Mouse (Mus musculus): ENCODE measurements around the gene Nr2f1. TPM values are rescaled to one million over a fixed set of nuclear protein-coding genes. Genes with fewer than 3 reads are reported as not detected.

Nr2f1 gene
- total and polyA plus RNA-seq, 3 experiments, result not detected

DNA sequence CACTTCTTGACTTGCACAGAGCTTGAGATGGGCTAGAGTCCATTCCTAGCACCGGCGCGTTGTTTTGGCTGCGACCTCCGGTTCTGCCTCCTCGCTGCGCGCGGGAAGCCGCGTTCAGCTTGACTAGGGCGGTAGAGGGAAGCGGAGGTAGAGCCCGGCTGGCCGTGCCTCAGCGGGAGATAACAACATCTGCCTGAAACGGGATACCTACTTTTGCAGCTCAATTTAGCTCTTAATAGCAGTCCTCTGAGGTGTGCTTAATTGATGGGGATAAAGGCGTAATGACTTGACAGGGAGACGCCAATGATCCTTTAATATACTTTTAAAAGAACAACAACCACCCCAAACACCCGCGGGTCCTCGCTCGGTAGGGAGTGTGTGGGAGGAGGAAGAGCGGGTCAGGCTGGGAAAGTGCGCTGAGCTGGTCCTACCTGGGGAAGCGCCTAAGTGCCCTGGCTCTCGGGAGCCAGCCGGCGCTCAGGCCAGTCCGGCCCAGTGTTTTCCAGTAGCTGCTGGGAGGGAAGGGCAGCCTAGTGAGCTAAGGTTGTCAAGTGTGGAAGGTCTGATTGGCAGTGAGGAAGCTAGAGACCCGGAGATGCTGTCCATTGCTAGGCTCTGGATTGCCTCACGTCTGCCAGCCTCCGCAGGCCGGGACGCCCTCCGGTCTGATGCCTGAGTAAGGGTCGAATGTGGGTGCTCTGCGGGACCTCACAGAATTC is 10.6 kb upstream of the Nr2f1 start:
- no peak overlapping the region for H3K9ac ChIP-seq (ENCODE audit: insufficient read depth, low read depth)
- no peaks in the 10 kb centered on the region for H3K79me2 ChIP-seq (replicated peaks; ENCODE audit: control insufficient read depth, extremely low read depth, insufficient read depth, poor library complexity, severe bottlenecking)
- no peak overlapping the region for H3K4me3 ChIP-seq (replicated peaks in 1 of 3; ENCODE audit: low read depth in 2 of 3, low read length in 2 of 3, poor library complexity in 1 of 3)
- H3K9me3 ChIP-seq (replicated peaks; ENCODE audit: low read length), result no peaks in the 10 kb centered on the region
- in situ Hi-C loops (cut with MboI; ENCODE audit: low pct_ligation_motif_present, low pct_unique_long_range_greater_than_20kb, low sequenced_read_pairs) (no loop called here), dilution Hi-C loops (cut with MboI; ENCODE audit: extremely low pct_ligation_motif_present, extremely low pct_unique_long_range_greater_than_20kb, low sequenced_read_pairs) (no loop called here)
- DNase-seq (ENCODE audit: extremely low read depth), result no peak
- no peaks in the 10 kb centered on the region for H3K27me3 ChIP-seq (replicated peaks)
- H3K4me1 ChIP-seq (ENCODE audit: control insufficient read depth in 1 of 2, insufficient read depth in 2 of 2), result peaks cover 0 to 4% of the 10 kb centered on the region in 2 experiments; a peak in 1 of 4 replicates
- H3K4me2 ChIP-seq (ENCODE audit: insufficient read depth, low read depth, poor library complexity, severe bottlenecking), result no peak overlapping the region
- H3K27ac ChIP-seq (ENCODE audit: insufficient read depth, low read depth), result no peak overlapping the region
- TF ChIP-seq EP300 (IDR thresholded peaks at IDR 0.05; ENCODE audit: low read length) (no peak), ELF1 (IDR thresholded peaks at IDR 0.05; ENCODE audit: low read depth, low read length) (no peak), ZNF384 (IDR thresholded peaks at IDR 0.05; ENCODE audit: low read depth, low read length) (no peak), IRF4 (IDR thresholded peaks at IDR 0.05; ENCODE audit: low read depth, low read length) (no peak), PAX5 (IDR thresholded peaks at IDR 0.05; ENCODE audit: low read length) (no peak), ZKSCAN1 (IDR thresholded peaks at IDR 0.05; ENCODE audit: borderline replicate concordance, low read depth, low read length) (no peak), E2F4 (IDR thresholded peaks at IDR 0.05; ENCODE audit: insufficient replicate concordance, low read depth, low read length) (no peak), MAX (IDR thresholded peaks at IDR 0.05; ENCODE audit: low read length) (no peak), CHD1 (IDR thresholded peaks at IDR 0.05; ENCODE audit: low read depth, low read length) (no peak), MAZ (IDR thresholded peaks at IDR 0.05; ENCODE audit: low read depth, low read length) (no peak), UBTF (IDR thresholded peaks at IDR 0.05; ENCODE audit: low read depth, low read length) (no peak), MYC (IDR thresholded peaks at IDR 0.05; ENCODE audit: low read depth, low read length) (no peak), TBP (conservative IDR thresholded peaks at IDR 0.05; ENCODE audit: low read depth, low read length) (no peak), CTCF (conservative IDR thresholded peaks at IDR 0.05 in 1 of 2, IDR thresholded peaks at IDR 0.05 in 1 of 2; ENCODE audit: low read depth in 2 of 2, low read length in 2 of 2) (no peak), TCF12 (IDR thresholded peaks at IDR 0.05; ENCODE audit: low read depth, low read length) (no peak), SIN3A (IDR thresholded peaks at IDR 0.05; ENCODE audit: low read length) (no peak)
- no peaks in the 10 kb centered on the region for H3K36me3 ChIP-seq (replicated peaks in 1 of 2; ENCODE audit: control insufficient read depth in 1 of 2, insufficient read depth in 1 of 2, low read length in 1 of 2)

DNA sequence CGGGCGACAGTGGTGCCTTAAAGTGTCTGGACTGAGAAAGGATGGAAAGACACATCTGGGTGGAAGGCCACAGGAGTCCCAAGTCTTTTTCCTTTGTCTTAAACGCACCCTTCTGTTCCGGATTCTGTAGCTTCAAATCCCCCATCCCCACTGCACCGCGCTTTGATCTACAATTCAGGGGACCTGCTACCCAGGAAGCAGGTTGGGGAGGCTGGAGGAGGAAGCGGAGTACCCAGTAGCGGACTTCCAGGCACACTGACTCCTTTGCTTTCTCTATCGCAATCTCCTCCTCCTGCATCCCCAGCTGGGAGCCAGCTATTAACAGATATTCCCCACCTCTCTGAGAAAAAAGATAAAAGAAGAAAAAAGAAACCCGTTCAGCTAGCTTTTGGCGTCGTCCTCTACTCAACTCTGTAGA is 10.1 kb upstream of the Nr2f1 start:
- dilution Hi-C loops (cut with MboI; ENCODE audit: extremely low pct_ligation_motif_present, extremely low pct_unique_long_range_greater_than_20kb, low sequenced_read_pairs), result no loop called here
- no peak for DNase-seq (ENCODE audit: extremely low read depth)
- H3K27ac ChIP-seq (ENCODE audit: insufficient read depth, low read depth), result no peak overlapping the region
- H3K4me1 ChIP-seq (ENCODE audit: control insufficient read depth in 1 of 2, insufficient read depth in 2 of 2), result peaks cover 0 to 4% of the 10 kb centered on the region in 2 experiments; a peak in 1 of 4 replicates
- H3K9ac ChIP-seq (ENCODE audit: insufficient read depth, low read depth), result no peak overlapping the region
- no peaks in the 10 kb centered on the region for H3K79me2 ChIP-seq (replicated peaks; ENCODE audit: control insufficient read depth, extremely low read depth, insufficient read depth, poor library complexity, severe bottlenecking)
- H3K27me3 ChIP-seq (replicated peaks), result no peaks in the 10 kb centered on the region
- no peak overlapping the region for H3K4me3 ChIP-seq (replicated peaks in 1 of 3; ENCODE audit: low read depth in 2 of 3, low read length in 2 of 3, poor library complexity in 1 of 3)
- in situ Hi-C loops (cut with MboI; ENCODE audit: low pct_ligation_motif_present, low pct_unique_long_range_greater_than_20kb, low sequenced_read_pairs), result no loop called here
- no peaks in the 10 kb centered on the region for H3K9me3 ChIP-seq (replicated peaks; ENCODE audit: low read length)
- H3K36me3 ChIP-seq (replicated peaks in 1 of 2; ENCODE audit: control insufficient read depth in 1 of 2, insufficient read depth in 1 of 2, low read length in 1 of 2), result no peaks in the 10 kb centered on the region
- TF ChIP-seq JUN (IDR thresholded peaks at IDR 0.05; ENCODE audit: insufficient read depth, low read depth, low read length), result no peak
- TF ChIP-seq USF2 (conservative IDR thresholded peaks at IDR 0.05; ENCODE audit: low read depth, low read length), result no peak
- no peak for TF ChIP-seq CTCF (conservative IDR thresholded peaks at IDR 0.05 in 1 of 2, IDR thresholded peaks at IDR 0.05 in 1 of 2; ENCODE audit: low read depth in 2 of 2, low read length in 2 of 2)
- TF ChIP-seq IRF4 (IDR thresholded peaks at IDR 0.05; ENCODE audit: low read depth, low read length), result no peak
- TF ChIP-seq ZMIZ1 (IDR thresholded peaks at IDR 0.05; ENCODE audit: low read depth, low read length), result no peak
- no peak overlapping the region for H3K4me2 ChIP-seq (ENCODE audit: insufficient read depth, low read depth, poor library complexity, severe bottlenecking)

Measured in CH12.LX (cell line).